Mouse (Mus musculus): Measurements from ENCODE around the gene Odf4.
A peak's percentile ranks its signal among the peaks of the same experiment; 100 is the strongest.

Odf4 gene

DNA sequence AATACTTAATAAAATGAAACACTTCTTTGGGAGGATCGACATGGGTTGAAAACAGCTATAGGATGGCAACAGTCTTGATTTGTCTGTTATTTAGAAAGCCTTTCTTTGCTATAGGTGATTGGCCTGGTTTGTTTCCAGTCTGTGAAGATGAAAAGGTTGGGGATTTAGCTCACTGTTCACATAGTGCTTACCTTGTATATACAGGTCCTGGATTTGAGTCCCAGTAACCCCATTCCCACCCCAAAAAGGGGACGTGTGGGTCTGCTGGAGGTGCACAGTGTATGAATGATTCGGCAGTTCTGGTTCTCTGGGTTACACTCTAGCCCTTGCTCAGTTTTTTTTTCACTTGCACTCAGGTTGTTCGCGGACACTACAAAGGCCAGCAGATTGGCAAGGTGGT is 24.1 kb downstream of the Odf4 start:
- DNase-seq (ENCODE audit: low spot score in 2 of 2), result no peak

DNA sequence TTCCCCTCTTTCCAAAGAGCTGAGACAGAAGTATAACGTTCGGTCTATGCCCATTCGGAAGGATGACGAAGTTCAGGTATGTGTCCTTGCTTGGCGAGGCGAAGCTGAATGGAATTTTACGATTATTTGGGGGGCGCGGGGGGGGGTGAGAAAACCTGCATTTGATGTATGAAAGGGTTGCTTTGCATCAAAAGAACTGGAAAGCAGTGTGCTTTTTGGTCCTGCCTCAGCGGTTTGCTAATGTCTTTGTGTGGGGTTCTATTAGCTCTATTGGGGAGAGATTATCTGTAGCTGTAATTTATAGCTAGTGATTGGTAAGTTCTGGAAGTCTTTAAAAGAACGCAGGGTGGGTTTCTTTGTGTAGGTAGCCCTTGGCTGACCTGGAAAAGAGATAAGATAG is 24.5 kb downstream of the Odf4 start:
- DNase-seq (ENCODE audit: low spot score in 2 of 2), result no peak

DNA sequence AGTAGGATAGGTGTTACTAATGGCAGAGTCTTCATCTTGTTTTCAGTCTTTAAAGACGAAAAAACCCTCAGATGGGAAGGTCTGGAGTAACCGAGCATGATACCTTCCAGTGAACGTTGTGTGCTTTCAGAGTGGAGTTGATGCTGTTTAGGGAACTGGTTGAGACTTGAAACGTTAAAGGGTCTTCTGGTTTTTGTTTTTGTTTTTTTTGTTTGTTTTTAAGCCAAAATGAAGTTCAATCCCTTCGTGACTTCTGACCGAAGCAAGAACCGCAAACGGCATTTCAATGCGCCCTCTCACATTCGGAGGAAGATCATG is 24.9 kb downstream of the Odf4 start:
- no peak for DNase-seq (ENCODE audit: low spot score in 2 of 2)

DNA sequence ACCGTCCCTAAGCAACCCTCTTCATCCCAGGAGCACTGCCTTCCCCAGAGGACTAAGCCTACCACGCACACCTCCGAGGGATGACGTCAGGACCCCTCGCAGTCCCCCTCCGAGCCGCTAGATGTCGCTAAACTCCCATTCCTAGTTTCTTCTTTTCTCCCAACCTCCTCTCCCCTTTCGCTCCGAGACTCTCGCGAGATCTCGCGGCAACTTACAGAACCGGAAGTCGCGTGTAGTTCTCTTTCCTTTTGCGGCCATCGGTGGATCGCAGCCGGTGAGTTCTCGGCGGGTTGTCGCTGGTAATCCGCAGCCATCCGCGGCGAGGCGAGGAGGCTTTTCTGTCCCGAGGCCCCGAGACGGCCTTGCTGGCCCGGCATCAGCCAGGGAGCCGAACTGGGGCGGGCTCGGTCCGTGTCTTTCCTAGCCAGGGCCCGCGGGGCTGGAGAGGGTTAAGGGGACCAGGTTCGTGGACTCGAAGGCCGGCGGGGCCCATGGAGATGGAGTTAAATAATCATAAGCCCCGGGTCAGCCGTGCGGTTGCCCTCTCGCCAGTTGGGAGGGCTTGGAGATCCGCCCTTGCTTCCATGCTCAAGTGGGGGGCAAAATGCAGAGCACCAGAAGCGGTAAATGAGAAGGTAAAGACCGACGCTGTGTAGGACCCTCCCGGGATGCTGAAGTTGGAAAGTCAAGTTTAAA is 25.4 kb downstream of the Odf4 start, which contains the start of gene Rpl26:
Rpl26 (plus strand) TSS at position 233 of the 696 bp plus-strand sequence.
- DNase-seq (ENCODE audit: low spot score in 2 of 2), result peak; percentile 97 to 98

DNA sequence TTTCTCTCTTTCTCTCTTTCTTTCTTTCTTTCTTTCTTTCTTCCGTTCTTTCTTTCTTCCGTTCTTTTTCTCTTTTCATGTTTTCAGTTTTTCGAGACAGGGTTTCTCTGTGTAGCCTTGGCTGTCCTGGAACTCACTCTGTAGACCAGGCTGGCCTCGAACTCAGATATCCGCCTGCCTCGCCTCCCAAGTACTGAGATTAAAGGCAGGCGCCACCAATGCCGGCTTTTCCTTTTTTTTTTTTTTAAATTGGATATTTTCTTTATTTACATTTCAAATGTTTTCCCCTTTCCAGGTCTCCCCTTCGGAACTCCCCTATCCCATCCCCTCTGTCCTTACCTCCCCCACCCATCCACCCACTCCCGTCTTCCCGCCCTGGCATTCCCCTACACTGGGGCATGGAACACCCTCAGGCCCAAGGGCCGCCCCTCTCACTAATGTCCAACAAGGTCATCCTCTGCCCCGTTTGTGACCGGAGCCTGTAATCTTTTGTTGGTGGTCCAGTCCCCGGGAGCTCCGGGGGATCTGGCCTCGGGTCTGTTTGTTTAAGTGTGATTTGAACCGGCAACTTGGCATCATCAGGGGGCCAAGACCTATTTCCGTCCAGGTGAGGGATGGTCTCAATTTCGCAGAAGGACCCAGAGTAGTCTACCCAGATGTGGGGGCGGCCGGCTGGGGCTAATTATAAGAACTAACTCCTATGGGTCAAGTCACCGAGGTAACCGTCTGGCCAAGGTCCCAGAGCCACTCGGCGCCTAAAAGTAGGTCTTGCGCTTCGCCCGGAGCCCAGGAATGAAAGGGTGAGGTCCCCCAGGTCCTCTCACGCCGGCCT is 26.1 kb downstream of the Odf4 start:
- peak in 1 of 2 experiments; percentile 15 for DNase-seq (ENCODE audit: low spot score in 2 of 2)

DNA sequence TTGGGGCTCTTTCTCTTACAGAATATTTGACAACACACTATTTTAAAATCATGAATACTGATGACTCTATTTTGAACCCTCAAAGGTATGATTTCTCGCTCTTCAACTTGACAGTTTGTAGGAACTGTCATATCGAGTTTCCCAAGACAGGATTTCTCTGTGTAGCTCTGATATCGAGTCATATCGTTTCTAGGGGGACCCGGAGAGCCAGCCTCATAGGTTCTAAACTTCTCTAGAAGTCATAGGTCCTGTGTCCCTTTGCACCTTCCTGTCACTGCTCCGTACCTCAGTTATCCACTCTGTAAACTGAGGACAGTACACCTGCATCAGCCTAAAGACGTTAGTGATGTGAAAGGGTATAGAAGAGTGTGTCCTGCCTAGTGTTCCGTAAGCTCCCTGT is 27.1 kb downstream of the Odf4 start:
- no peak for DNase-seq (ENCODE audit: low spot score in 2 of 2)

DNA sequence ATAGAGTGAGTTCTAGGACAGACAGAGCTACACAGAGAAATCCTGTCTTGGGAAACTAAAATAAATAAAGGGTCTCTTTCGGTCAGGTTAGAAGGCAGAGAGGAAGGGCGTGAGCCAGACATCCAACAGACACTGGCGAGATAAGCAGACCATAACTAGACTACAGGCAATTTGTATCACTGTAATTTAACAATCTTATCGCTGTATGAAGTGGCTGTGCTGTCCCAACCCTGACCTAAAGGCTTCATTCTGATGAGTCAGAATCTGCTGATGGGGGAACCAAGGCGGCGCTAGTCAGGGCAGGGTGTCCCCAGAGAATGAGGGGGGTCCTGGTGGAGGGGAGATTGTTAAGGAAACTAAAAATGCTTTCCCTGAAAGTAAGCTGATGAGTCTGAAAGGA is 28.1 kb downstream of the Odf4 start:
- DNase-seq (ENCODE audit: low spot score in 2 of 2), result no peak

DNA sequence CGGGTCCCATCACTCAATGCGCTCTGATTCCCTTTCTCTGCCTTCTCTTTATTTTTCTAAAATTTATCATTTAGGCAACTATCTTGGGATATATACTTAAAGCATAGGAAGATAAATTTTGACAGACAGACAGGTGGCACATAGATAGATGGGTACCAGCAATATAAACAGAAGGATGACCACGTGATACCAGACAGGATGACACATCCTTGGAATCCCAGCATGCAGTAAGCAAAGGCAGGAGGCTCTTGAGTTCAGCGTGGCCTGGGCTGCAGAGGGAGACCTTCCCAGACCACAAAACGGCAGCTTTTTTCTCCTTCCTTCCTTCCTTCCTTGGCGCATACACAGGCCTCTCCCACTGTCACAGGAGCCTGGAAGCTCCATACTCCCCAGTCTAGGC is 29.0 kb downstream of the Odf4 start:
- DNase-seq (ENCODE audit: low spot score in 2 of 2), result no peak

DNA sequence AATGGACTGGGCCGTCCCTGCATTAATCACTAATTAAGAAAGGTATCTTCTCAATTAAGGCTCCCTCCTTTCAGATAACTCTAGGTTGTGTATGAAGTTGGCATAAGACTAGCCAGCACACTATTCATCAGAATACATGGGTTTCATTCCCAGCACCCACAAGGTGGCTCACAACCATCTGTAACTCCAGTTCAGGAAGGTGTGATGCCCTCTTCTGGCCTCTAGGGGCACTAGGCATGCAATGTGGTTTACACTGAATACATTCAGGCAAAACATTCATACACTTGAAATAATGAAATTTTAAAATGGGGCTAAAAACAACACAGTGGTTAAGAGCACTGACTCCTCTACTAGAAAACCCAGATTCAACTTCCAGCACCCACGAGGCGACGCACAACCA is 29.8 kb downstream of the Odf4 start:
- DNase-seq (ENCODE audit: low spot score in 2 of 2), result peak; percentile 38 to 59

DNA sequence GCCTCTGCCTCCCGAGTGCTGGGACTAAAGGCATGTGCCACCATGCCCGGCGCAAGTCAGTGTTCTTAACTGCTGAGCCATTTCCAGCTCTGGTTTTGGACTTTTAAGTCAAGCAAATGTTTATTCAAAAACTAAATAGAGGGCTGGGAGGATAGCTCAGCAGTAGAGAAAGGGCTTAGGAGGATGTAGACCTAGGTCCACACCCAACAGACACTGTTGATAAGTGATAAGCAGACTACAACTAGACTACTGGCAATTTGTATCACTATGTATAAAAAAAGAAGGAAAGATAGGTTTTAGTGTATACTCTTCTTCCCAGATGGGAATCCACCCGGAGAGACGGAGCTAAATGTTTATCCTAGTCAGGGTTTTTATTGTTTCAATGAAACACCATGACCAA is 30.6 kb downstream of the Odf4 start:
- DNase-seq (ENCODE audit: low spot score in 2 of 2), result no peak

DNA sequence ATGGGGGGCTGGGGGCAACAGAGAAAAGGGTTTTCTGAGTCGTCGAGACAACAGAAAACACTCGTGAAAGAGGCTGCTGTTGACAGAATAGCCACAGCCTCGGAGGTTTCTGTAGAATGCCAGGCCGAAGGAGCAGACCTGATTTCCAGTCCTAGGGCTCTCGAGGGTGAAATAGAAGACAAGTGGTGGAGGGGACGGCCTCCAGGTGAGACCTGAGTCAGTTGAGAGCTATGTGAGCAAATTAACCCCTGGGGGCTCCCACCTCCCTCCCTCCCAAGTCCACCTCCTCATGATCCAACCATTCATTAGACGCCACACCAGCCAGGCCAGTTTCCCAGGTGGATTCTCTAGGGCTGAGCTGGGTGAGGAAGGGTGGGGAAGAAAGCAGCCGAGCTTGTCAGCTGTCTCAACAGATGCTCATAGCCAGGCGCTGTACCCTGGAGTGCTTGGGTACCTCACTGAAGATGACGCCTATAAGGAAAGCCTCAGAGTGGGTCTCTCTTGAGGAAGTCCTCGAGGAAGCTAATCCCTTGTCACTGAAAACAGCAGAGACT is 32.9 kb downstream of the Odf4 start:
- DNase-seq (ENCODE audit: low spot score in 2 of 2), result no peak

DNA sequence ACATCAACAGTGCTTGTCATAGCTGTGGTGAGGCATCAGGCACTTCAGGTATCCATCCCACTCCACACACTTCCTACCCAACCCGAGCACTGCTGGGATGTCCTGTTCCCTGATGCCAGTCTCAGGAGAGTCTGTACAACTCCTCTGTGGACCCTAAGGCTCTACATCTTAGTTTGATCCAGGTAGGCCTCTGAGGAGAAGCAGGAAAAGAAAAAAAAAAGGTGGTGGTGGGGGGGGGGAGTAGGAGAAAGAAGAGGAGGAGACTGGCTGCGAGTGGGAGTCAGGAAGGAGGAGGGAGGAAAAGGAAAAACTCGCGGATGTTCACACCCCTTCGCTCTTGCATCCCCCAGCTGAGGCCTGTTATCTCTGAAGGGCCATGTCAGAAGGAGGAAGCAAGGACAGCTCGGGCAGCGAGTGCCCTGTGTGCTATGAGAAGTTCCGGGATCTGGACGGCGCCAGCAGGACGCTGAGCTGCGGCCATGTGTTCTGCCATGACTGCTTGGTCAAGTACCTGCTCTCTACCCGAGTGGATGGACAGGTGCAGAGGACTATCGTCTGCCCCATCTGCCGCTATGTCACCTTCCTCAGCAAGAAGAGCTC is 34.5 kb downstream of the Odf4 start:
- no peak for DNase-seq (ENCODE audit: low spot score in 2 of 2)

DNA sequence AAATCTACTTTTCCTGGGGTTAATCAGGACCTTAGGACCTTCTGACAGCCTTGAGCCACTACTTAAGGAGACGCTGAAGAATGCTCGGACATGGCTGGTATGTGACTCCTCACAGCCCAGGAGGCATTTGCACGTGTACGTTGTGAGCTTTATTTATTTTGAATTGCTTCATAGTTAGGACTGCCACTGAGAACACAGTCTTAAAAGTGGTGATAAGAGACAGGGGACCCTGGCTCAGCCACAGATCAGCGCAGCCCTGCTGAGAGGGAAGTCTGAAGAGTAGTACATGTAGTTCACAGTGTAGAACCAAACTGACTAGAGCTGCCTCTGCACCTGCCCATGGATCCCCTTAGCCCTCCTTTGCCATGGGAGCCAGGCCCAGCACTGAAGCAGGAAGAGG is 35.1 kb downstream of the Odf4 start:
- DNase-seq (ENCODE audit: low spot score in 2 of 2), result no peak

DNA sequence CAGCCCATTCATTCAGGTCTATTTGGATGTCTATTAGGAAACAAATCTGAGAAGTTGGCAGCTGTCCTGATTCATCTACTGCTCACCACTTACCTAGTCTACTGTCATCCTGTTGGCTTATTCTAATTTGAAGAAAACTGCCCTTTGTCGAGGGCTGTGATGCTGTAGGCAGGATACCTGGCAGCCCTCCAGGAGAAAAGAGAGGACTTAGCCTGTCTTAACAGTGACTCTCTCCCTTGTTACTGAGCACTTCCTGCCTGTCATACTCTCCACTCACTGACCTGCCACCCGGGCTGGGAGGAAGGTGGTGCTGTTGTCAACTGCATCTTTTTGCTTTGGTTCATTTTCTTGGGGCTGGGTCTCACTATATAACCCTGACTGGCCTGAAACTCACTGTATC is 36.3 kb downstream of the Odf4 start:
- DNase-seq (ENCODE audit: low spot score in 2 of 2), result no peak

DNA sequence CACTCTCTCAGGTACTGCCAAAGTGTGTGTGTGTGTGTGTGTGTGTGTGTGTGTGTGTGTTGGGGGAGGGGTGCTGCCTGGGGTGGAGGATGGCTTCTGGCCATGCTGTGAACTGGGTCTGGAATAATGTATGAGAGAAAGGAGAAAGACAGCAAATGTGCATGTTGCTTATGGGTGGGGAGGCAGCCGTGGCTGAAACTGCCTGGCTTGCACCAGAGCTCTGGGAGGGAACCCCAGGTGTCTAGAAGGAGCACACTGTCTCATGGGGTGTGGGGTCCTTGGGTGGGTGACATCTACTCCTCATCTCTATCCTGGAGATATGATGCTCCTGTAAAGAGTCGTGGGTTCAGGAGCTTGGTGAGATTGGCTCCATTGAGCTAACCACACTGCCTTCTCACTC is 38.2 kb downstream of the Odf4 start:
- DNase-seq (ENCODE audit: low spot score in 2 of 2), result no peak

DNA sequence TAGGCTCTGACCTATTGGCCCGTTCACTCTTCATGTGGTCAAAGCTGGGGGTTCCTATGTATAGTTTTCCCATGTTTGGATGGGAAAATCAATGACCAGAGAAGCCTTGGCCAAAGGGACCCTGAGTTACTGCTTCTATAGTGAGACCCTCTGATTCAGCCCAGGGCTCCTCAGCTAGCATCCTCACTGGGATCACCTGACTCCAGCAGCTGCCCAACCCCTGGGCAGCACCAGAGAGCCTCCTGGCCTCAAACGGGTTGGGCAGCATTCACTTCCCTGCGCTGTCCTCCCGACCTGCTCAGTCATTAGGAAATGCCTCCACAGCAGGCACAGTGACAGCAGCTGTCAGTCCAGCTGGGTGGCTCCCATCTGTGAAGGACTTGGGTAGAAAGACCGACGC is 38.6 kb downstream of the Odf4 start, which contains the start of gene Rnf222:
Rnf222 (plus strand) TSS at position 301 of the 400 bp plus-strand sequence.
- no peak for DNase-seq (ENCODE audit: low spot score in 2 of 2)

DNA sequence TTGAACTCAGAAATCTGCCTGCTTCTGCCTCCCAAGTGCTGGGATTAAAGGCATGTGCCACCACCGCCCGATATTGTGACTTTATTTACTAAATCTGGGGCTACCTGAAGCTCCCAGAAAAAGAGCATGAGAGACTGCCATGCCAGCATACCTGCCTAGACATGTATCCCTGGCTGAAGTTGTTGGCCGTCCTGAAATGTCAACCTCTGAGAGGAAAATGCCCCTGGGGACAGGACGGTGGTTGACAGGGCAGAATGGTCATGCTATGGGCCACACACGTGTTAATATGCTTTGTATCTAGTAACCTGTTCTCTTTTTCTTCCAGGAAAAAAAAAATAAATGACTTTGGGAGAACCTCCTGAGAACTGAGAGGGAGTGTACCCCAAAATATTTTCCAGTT is 40.8 kb downstream of the Odf4 start:
- no peak for DNase-seq (ENCODE audit: low spot score in 2 of 2)

DNA sequence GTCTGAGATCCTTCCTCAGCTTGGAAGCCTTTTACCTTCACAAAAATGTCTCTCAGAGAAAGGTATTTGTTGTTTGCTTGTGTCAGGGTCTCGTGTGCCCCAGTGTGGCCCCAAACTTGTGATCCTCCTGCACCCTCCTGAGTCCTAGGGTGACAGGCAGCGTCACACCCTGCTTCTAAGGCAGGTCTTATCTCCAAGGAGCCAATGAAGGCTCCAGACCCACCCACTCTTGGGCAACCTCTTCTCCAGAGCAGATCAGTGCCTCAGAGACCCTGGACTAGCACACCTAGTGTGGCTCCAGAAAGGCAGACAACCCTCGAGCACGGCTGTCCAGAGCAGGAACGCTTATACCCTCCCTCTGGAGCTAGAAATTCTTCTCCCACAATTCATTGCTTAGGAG is 42.5 kb downstream of the Odf4 start:
- DNase-seq (ENCODE audit: low spot score in 2 of 2), result no peak

DNA sequence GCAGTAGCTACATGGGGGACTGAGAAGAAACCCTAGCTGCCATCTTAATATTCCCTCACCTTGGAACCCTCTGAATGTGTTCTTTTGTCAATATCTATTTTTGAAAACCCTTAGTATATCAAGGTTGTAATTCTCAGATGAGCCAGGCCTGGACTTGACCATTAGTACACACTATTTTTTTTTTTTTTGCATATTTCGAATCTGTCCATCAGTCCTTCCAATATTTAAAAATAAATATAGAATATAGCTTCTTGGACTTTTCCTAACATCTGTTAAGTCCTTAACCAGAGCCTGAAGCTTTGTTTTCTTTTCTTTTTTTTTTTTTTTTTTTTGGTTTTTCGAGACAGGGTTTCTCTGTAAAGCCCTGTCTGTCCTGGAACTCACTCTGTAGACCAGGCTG is 43.0 kb downstream of the Odf4 start:
- DNase-seq (ENCODE audit: low spot score in 2 of 2), result no peak

DNA sequence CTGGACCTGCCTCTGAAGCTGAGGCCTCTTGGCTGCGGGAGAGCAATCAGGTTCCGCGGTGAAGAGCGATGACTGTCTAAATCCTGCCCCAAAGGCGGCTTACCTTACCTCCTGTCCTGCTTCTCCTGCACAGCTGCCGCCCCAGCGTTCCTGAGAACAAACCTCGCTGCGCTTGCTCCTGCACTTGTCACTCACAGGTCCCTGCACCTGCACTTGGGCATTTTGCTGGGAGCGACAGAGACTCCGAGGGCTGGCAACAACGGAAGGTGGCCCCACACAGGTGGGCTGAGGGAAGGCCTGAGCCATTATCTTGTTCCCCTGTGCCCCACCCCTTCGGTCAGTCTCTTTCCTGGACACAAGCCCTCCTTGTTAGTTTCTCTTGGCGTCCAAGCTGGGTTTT is 44.8 kb downstream of the Odf4 start:
- no peak for DNase-seq (ENCODE audit: low spot score in 2 of 2)

DNA sequence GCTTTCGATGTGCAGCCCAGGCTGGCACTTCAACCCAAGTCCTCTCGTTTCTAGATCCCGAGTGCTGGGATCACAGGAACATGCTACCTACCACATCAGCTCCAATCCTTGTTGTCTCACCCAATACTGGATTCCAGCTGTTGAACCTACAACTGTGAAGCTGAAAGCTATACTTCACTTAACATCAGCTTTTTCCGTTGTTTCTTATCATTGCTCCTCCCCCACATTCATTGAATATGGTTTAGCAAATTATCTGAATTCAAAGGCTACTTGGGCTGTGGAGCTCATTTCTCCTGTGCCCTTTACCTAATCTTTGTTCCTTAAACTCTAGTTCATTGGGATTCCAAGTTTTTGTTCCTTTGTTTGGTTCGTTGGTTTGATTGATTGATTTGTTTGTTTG is 48.1 kb downstream of the Odf4 start:
- no peak for DNase-seq (ENCODE audit: low spot score in 2 of 2)

DNA sequence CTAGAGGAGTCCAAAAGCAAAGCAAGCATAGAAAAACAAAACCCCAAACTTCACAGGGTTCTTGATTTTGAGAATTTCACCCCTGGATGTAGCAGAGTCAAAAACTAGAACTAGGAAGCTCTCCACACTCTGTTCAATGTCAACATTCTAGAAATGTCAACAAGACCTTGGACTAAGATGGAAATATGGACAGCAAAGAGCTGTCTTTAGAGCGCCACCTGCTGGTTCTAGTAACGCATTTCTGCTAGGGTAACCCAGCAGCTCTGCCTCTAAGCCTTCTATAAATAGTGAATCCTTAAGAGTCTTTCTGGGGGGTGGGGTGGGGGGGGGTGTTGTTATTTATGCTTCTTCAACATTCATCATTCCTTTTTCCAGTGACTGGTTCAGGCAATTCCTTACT is 52.0 kb downstream of the Odf4 start:
- DNase-seq (ENCODE audit: low spot score in 2 of 2), result peak in 1 of 2 experiments; percentile 64

Data from thymus, postnatal 10 days (tissue).